Mouse (Mus musculus): ENCODE measurements around the gene Sergef.
"Not testable (repeated sequence)": the region's sequence is repeated elsewhere in the genome, so short reads cannot be mapped to it uniquely, and the experiment has no call there.

The Sergef gene

DNA sequence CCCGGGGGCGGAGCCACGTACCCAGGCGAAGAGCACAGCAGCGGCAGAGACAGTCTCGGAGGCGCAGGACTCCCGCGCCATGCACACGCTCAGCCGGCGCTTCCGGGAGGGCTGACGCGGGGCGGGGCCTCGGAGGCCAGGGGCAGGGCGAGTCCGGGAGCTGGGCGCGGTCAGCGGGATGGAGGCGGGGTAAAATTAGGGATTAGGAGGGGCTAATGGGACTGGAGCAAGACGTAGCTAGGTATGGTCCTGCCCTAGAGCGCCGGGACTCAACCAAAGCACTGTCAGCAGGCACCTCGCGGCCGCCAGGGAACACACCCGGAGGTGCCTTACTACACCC lies at the start of gene Sergef:
Gene Sergef (minus strand): TSS at position 116 of the 340 bp plus-strand sequence.
- peak; percentile 62 to 84 for DNase-seq (ENCODE audit: low spot score in 2 of 2)

DNA sequence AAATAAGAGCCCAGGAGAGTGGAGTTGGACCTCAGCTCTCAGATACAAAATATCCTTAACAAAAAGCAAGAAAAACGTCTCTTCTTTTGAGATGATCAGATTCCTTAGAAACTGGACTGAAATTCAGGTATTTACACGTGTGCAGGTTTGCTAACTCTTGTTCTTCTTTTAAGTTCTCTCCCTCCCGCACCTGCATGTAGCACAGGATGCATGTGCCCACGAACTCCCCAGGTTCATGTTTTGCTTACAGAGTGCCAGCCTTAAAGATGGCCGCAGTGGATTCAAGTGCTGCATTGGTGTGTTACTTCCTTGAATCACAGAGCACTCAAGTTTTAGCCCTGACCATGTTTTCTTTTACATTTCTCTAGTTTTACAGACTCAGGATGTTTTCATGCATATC lies 47.2 kb upstream of the Sergef start:
- DNase-seq (ENCODE audit: low spot score in 2 of 2): no peak

DNA sequence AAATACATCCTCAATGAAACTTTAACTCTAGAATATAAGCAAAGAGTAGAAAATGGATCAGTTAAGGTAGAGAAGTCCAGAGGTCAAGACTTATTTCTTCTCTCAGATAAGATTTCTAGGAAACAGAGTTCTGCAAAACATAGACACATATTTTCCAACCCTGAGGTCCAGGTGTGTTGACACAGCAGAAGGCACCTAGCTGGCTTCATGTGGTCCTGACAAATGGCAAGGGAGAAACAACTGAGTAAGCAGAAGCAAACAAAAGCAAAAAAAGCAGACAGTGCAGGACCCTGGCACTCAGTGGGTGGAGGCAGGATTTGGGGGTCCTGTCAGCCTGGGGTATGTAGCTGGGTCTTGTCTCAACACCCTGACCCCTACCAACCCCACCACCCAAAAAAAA lies 41.1 kb upstream of the Sergef start:
- no peak for DNase-seq (ENCODE audit: low spot score in 2 of 2)

DNA sequence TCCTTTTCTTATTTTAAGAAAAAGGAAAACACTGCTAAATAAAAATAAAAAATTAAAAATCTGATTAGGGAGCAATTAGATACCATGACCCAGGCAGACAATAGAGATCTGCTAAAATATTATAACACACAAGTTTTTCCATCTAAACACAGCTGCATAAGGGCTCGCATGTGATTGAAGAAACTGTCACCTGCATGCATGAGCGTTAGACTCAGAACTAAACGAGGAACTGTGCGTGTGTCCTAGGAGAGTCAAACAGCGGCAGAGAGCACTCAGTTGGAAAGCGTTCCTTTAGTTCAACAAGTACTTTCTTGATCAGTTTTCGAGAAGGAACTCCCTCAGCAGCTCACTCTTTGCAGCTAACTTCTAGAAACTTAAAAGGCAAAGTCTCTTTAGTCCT lies 39.4 kb upstream of the Sergef start:
- DNase-seq (ENCODE audit: low spot score in 2 of 2): not testable (repeated sequence)

DNA sequence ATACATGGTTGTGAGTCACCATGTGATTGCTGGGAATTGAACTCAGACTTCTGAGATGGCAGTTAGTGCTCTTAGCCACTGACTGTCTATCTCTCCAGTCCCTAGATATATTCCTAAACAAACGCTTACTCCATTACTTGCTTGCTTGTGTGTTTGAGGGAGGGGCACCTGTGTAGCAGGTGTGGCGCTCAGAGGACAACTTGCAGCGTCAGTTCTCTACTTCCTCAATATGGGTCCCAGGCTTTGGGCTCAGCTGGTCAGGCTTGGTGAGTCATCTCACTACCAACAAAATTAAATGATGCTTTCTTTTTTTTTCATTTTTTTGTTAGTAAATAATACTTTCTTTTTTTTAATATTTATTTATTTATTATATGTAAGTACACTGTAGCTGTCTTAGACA lies 38.8 kb upstream of the Sergef start:
- DNase-seq (ENCODE audit: low spot score in 2 of 2): no peak

DNA sequence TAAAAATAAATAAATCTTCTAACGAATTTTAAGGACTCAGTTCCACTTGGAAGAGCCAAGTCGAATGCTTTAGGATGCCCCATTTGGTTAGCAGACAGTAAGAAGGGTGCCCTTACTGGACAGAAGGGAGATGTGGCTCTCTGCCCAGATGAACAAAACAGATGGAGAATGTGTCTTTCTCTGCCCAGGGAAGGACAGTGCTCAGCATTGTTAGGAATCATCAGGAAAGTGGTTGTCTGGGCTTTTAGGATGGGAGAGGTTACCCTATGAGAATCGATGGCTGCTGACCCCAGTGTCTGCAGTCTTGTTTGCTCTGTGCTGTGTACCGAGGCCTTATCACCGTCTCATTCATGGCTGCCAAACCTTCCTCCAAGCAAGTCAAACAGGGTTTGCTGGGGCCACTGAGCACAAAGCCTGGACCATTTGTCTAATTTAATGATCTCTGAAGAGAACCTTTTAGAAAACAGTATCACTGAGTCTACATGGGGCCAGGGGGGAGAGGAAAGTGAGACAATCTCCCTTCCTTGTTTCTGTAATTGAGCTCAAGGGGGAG lies 37.3 kb upstream of the Sergef start:
- DNase-seq (ENCODE audit: low spot score in 2 of 2): peak in 1 of 2 experiments; percentile 24

DNA sequence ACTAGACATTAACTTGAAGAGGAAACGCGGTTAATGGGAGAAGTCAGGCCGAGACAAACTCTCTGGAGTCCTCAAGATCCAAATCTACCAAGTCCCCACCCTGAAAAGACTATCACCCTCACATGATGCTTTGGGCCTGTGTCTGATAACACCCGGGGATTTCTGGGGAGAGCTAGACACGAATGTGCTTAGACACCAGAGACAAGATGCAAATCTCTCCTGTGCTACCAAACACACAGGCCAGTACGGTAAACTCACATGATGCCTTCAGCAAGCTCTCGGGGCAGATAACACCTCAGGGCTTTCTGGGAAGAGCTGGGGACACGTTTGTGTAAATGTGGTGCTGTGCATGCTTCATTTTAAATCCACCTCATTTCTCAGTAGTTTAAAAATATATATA lies 36.3 kb upstream of the Sergef start:
- no peak for DNase-seq (ENCODE audit: low spot score in 2 of 2)

DNA sequence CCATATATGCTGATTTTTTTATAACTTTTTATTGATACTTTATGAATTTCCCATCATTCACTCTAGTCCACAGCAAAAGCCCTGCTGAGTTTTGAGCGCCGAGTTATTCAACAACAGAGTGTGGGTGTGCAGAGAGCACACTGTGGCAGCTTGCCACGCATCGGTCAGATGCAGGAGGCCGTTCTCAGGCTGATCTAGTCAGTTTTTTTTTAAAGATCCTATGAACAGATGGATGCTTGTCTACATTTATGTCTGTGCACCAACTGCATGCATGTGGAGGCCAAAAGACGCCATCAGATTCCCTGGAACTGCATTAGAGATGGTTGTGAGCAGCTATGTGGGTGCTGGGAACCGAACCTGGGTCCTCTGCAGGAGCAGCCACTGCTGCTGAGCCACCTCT lies 35.5 kb upstream of the Sergef start:
- DNase-seq (ENCODE audit: low spot score in 2 of 2): no peak

DNA sequence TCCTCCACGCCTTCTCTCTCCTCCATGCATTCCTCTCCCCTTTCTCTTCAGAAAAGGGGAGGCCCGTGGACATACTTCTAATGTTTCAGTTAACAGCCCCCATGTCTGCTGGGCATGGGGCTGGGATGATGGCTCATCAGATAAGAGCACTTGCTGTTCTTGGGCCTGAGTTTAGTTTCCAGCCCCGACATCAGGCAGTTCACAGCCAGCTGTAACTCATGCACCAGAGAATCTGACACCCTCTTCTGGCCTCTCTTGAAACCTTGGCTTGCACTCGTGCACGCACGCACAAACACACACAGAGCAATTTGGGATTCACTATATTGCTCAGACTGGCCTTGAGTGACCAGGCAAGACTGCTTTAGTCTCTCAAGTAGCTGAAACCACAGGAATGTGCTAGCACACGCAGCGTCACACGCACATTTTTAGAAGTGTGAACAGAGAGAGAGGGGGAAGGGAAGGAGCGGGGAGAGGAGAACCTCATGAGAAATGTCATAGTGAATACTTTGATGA lies 32.6 kb upstream of the Sergef start, which contains the start of gene Tph1:
Gene Tph1 (minus strand): TSS at position 378 of the 513 bp plus-strand sequence.
- no peak for DNase-seq (ENCODE audit: low spot score in 2 of 2)

DNA sequence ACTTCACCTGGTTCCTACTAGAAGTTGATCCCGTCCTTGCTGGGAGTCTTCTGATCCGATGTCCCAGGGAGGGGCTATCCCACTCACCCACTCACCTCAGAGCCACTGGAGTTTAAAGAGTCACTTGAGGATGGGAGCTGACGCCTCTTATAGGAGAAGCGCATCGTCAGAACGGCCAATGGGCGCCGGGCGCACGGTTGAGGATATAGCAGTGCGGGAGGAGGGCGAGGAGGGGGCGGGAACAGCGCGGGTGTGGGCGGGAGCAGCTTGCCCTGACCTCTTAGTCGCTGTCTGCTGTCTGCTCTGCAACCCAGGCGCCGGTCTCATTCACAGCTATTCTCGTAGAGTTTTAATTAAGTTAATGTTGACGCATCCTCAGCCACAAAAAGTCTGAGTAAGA lies 27.6 kb upstream of the Sergef start:
- no peak for DNase-seq (ENCODE audit: low spot score in 2 of 2)

DNA sequence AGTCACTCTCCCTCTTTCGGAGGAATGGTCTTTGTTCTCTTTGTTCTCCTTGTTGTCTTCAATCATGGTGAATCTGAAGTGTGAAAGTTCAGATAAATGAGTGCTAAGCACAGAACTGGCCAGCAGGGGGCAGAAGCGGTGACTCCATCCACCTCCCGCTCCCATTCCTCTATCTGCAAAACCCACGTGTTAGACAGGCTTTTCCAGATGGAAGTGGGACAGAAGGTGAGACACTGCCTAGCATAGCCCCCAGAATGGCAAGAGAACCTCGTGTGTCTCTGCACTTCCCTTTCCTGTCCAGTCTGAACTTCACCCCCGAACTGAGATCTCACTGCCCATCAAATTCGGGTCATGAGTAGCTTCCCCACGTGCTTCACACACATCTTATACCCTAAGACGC lies 25.6 kb upstream of the Sergef start:
- DNase-seq (ENCODE audit: low spot score in 2 of 2): peak; percentile 46 to 54

DNA sequence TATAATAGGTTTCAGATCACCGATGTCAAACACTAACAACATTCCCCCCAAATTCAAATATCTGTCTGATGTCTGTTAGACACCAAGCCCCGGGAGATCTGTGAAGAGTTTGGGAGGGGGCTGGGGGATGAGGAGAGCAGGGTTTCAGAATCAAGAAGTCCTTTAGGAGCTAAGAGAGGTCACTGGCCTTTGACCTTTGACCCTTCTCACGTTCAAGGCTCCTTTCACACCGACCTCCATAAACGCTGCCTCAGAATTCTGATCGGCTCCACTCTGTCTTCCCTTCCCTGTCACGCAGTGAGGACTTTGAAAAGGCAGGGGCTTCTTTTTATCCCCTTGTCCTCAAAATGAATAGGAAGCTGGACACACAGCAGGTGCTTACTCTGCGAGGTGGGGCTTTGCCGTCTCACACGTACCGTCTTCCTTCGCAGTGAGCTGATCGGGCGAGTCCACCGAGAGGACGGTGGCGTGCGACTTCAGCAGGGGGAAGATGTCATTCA lies 22.0 kb upstream of the Sergef start:
- no peak for DNase-seq (ENCODE audit: low spot score in 2 of 2)

DNA sequence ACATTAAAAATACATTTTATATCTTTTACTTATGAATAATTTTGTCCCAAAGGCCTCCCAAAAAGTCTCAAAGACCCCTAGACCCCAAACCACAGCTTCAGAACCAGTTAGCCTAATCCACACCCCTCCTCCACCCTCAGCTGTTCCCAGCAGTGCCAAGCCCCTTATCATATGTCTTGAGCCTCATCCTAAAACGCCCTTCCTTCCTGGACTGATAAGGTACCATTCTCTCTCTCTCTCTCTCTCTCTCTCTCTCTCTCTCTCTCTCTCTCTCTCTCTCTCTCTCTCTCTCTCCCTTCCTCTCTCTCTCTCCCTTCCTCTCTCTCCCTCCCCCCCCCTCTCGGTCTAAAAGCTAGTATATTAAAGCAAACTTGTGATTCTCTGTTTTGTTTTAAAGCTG lies 12.7 kb upstream of the Sergef start:
- no peak for DNase-seq (ENCODE audit: low spot score in 2 of 2)

DNA sequence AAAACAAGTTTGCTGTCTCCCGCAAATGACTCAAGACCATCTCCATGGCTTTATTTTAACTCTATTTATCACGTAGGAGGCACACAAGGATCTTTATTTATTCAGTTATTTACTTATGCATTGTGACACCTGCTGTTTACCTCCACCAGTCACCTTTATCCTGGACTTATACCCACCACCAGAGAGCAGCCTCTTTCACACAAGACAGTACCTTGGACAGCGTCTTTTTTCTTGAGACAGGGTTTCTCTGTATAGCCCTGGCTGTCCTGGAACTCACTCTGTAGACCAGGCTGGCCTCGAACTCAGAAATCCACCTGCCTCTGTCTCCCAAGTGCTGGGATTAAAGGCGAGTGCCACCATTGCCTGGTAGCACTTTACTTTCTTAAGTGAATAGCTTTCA lies 10.6 kb upstream of the Sergef start:
- DNase-seq (ENCODE audit: low spot score in 2 of 2): not testable (repeated sequence)

DNA sequence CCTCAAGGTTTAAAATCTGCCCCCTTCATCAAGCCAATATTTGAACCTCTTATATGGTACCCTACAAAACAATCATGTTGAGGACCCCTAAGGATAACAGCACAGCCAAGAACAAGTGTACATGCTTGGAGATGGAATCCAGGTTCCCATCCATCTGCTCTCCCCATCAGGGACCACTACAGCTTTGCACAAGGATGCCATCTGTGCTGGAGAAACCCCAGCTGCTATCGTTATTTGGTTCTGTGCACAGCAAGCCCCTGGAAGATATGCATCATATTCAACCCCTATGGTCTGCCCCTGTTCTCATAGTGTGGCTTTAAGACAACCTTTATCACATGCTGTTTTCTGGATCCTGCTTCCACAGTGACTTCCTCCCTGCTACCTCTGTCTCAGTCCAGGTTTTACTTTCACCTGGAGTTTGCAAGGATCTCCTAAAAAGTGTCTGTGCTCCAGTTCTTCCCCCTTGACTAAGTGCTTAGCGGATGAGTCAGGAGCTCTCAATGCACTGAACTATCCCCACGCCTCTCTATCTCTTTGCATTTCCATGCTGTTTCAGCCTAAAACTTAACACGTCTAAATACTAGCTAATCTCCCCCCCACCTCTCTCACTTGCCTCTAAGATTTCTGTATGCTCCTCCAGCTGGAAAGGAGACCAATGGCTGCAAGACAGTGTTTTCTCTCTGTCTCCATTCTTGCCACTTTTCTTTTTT lies 9.0 kb upstream of the Sergef start:
- no peak for DNase-seq (ENCODE audit: low spot score in 2 of 2)

DNA sequence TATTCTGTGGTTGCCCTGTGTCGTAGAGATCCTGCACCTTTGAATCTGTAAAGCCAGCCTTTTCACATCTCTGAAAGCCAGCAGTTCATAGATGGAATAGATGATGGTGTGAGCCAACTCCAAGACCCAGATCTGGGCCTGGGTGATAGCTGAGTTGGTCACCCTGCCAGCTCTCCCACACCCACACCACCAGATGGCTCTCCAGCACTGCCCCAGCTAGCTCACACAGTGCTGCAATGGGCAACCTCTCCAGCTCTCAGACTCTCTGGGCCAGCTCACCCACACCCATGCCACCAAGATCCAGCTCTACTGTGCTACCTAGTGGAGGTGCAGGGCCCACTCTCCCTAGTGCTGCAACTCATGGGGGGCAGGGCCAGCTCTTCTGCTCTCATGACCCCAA lies 3.6 kb upstream of the Sergef start:
- no peak for DNase-seq (ENCODE audit: low spot score in 2 of 2)

DNA sequence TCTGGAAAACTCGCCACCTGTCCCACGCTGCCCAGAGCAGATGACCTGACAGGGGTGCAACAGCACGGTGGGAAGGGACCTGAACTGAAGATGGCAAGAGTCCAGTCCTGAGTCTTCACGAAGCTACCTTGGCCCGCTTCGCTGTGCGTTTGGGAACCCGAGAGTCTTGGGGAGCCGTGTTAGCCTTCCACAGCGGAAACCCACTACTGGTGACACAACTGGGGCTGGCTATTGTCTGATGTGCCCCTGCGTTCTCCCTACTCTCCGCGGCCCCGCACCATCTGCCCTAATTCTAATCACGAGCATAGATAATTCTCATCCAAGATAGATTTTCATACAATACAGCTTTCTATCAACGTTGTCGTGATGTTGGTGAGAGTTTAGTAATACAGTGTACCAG lies 455 bp upstream of the Sergef start:
- no peak for DNase-seq (ENCODE audit: low spot score in 2 of 2)

DNA sequence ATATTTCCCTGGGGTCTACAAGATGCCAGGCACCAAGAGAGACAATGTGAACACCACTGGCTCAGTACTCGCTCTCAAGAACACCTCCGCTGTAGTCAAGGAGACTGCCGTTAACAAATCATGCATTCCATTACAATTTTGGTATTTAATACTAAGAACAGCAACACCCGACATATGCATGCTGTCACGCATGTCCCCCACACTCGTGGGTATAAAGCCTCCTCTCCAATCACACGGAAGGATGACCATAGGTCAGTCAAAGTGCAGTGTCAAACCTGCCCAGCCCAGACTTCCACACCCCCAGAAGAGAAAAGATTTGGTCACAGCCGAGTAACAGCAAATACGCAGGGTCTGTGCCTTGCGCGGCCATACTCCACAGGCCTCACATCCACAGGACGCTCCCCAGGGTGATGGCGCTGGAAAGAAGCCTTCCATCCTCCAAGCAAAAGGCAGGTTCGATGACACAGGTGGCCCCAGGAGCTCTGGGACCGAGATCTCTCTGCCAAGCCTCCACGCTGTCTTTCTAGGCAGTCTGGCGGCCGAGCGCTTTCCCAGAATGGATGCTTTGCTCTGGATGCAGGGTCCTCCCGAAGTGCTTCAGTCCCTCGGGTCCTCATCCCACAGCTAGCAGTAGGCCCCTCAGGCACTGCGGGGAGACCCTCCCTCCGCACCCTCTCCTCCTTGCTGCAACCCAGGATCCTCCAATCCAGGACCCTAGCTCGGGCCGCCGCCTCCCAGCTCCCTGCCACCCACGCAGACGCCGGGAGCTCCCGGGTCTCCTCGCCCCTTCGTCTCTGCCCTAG lies 517 bp downstream of the Sergef start:
- no peak for DNase-seq (ENCODE audit: low spot score in 2 of 2)

DNA sequence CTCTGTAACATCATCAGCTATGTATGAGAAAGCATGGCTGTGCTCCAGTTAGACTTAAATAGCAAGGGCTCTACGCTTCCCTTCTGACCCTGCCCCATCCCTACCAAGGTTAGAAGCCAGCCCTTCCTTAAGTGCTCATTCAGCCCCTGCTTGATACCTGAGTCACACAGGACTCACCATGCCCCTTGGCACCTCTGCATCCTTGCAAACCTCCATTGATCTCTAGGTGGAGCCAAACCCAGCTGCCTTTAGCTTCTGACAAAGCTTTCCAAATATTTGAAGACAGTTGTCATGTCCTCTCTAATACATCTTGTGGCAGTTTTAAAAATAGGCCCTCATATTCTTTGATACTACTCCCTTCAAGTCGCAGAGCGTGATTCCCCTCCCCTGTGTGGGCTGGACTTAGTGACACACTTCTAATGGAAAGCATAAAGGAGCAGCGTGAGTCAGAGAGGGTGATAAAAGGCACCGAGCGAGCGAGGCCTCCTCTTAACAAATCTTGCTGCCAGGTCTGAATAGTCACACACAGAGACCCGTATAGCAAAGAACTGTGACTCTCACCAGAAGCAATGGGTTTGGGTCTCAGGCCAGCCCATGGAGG lies 11.1 kb downstream of the Sergef start:
- no peak for DNase-seq (ENCODE audit: low spot score in 2 of 2)

DNA sequence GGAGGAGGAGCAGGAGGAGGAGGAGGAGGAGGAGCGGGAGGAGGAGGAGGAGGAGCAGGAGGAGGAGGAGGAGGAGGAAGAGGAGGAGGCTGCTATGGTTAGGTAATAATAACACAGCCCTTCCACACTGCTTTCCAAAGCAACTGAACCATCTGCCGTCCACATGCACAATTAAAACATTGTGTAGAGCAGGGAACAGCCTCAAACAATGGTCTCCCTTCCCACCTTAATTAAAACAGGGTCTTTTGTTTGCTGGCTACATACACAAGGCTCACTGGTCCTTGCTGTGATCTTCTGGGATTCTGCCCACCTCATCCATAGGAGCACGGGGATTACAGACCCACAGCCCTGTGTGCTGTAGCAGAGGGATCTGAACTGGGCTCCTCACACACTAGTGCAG lies 15.6 kb downstream of the Sergef start:
- no peak for DNase-seq (ENCODE audit: low spot score in 2 of 2)

DNA sequence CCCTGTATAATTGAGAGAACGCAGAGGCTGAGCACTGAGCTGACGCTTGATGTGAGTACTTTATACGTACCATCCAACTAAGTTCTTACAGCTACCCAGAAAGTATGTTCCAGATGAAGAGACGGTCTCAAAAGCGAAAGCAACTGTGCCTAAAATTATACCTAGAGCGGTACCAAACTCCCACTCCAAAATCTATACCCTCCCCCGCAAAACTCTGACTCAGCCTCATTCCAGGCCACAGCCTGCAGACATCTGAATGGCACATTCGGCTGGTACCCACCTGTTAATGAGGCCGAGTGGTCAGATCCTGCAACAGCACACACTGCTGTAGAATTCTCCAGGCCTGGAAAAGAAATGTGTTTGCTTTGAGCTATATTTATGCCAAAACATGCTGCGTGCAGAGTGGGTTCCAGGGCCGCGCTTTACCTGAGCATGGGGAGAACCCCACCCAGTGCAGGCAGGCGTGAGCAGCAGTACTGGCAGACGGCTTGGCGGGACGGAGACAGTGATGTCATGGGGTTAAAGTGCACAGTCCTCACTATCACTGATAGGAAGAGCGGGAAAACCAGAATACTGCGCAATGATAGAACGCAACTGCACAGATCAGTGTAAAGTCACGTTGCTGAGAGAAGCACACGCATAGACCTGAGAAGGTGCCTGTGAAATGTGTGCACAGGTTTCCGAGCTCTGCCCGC lies 21.0 kb downstream of the Sergef start:
- DNase-seq (ENCODE audit: low spot score in 2 of 2): no peak

Measured in cerebellum, postnatal 4 days (tissue).